Mouse (Mus musculus): ENCODE data around the gene Srarp.

The Srarp gene

DNA sequence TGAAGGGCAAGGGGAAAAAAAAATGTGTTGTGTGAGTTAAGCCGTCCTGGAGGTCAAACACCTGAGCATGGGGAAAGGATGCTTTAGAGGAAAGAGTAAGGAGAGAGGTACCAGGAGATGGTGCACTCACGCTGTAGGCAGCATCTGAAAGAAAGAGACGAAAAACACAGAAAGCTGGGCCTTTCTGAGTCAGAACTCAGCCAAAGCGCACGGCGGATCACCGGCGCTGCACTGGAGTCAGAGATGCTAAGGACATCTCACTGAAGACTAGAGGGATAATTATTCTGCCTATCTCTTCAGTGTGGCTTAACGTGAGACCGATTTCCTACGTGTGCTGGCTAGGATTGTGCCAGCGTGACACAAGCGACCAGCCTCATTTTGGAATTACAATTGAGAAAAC is 8.0 kb downstream of the Srarp start:
- in situ Hi-C loops (cut with MboI; ENCODE audit: unreplicated experiment in 2 of 2): loop anchor here (5.0 to 25.0 kb wide), 4 partner anchors 139 to 1984 kb away; partner anchors contain the start of genes Casp9 (in 1 of the 2), Dnajc16 (in 1 of the 2) and Pramef8 (in 1 of the 2)

DNA sequence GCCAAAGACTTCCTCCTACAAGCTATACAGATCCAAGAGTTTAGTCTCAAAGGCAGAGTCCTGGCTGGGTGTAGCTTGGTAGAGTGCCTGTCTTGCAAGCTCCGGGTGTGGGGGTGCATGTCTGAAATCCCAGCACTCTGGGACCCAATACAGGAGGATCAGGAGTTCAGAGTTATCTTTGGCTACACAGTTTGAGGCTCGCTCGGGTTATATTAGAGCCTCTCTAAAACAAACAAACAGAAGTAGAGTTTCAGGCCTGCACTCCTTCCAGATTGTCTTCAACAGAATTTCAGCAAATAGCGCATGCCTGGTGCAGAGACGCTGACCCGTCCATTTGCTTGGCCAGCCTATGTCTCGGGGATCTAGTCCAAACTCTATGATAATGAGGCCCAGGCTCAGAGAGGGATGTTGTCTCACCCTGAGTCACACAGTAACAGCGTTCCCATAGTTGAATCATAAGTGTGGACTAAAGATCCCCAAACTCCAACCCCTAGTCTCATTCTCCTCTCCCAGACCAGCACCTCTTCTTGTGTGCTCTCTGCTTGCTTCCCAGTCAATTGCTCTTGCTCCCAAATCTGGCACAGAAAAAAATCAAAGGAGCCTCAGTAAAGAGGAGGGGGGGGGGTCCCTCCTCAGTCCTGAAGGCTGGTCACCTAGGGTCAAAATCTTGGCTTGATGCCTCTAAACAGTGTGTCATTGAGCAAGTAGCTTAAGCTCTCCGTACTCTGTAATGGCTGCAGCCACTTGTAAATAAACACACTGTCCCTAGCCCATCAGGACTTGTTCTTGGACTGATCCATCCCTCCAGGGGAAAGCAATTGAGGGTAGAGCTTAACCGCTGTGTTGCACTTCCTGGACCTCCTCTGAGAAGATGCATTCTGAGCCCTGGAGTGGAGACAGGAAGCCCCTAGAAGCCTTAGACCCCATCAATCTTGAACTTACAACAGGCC is 8.8 kb downstream of the Srarp start:
- in situ Hi-C loops (cut with MboI; ENCODE audit: unreplicated experiment in 2 of 2): loop anchor here (5.0 to 25.0 kb wide), 4 partner anchors 140 to 1985 kb away; partner anchors contain the start of genes Casp9 (in 1 of the 2), Dnajc16 (in 1 of the 2) and Pramef8 (in 1 of the 2)

DNA sequence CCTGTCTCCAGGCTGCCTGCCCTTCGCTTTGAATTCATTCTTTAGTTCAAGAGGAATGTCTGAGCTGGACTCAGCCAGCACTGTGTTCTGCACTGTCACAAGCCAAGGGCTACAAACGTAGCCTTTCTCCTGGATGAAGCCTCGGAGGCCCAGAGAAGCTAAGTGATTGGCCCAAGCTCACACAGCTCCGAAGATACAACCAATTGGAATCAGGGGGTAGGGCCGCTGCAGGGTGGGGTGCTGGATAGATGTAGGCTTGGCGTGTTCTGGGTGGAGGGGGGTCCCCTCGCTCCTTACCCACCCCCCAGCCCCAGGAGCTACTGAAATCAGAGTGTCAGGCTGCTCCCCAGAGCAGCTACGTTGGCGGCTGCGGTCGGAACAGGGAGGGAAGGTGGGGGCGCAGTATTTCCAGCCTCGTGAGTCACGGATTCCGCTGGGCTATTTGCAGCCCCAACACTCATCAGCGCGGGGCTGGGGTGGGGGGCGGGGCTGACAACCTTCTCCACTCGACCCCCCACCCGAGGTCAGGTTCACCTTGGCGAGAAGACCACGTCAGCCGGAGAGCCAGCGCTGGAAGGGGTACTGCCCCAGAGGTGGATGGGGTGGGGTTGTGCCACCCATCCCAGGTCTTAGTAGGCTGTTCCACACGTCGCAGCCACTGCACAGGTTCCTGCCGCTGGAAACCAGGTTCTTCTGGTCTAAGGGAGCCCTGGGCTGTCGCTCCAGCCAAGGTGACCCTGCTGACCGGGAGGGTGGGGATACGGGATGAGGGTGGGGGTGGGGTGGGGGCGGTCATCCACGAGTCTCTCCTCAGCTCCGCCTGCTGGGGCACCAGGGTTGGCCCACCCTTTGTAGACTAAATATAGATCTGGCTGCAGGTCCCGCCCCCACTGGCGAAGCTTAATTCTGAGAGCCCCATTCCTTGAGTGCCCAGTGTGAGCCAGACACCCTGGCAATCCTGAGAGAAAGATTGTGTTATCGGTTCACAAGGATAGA is 10.1 kb downstream of the Srarp start:
- in situ Hi-C loops (cut with MboI; ENCODE audit: unreplicated experiment in 2 of 2): loop anchor here (5.0 to 25.0 kb wide), 4 partner anchors 142 to 1987 kb away; partner anchors contain the start of genes Casp9 (in 1 of the 2), Dnajc16 (in 1 of the 2) and Pramef8 (in 1 of the 2)

DNA sequence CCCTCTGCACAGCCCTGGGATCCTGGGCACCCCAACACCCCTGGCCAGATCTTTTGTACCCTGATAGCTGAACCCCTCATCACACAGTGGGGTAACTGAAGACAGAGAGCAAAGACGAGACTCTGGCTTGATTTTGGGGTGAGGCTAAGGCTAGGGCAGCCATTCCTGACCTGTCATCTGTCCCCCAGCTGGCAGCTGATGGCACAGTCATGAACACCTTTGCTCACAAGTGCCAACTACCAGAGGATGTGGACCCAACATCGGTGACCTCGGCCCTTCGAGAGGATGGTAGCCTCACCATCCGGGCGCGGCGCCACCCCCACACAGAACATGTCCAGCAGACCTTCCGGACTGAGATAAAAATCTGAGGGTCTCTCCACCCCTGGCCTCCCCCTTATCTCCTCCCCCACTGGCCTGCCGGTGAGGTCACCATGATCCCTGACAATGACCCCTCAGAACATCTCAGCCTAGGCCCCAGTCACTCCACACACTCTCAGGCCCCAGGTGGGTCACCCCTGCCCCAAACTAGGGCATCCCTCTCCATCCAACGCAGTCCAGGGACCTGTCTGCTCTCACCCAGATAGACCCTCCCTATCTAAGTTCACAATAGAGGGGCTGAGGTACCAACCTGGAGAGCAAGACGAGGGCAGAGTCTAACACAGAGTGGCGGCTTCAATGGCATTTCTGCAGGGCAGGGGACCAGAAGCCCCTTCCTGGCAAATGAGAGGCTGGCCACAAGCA is 12.0 kb downstream of the Srarp start:
- in situ Hi-C loops (cut with MboI; ENCODE audit: unreplicated experiment in 2 of 2): loop anchor here (25.0 kb wide), 2 partner anchors 413 to 538 kb away; partner anchors contain the start of genes Cela2a (in 1 of the 2) and Ctrc (in 1 of the 2)

DNA sequence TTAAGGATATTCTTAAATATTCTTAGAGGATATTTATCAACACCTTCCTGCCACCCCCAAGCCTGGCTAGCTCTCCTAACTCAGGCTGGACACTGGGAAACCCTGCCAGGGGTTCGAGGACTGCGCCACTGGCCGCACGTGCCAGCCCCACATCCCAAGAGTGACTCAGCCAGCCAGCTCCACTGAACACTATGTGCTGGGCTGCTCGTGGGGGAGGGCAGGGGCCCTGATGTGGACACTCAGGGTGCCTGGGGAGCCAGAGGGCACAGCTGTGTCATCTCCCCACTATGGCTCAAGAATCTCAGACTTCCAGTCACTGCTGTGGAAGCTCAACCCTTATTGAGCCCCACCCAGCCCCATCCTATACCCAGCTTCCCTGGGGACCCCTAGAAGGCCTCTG is 12.6 kb downstream of the Srarp start:
- in situ Hi-C loops (cut with MboI; ENCODE audit: unreplicated experiment in 2 of 2): loop anchor here (25.0 kb wide), 2 partner anchors 414 to 539 kb away; partner anchors contain the start of genes Cela2a (in 1 of the 2) and Ctrc (in 1 of the 2)

DNA sequence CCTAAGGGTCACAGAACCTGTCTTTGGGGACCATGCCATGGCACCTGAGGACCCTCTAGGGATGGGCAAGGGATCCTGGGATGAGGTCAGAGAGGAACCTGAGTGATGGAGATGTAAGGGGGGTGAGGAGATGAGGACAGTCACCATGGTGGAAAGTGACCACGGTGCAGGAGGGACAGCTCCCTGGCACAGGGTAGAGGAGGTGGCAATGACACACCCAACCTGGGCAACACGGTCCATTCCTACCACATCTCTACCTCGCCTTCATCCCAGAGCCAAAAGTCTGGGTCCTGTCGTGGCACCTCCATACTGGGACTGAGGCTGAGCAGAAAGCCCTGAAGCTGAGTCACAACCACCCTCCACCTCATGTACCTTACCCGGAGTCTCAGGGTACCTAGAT is 13.1 kb downstream of the Srarp start:
- in situ Hi-C loops (cut with MboI; ENCODE audit: unreplicated experiment in 2 of 2): loop anchor here (25.0 kb wide), 2 partner anchors 414 to 539 kb away; partner anchors contain the start of genes Cela2a (in 1 of the 2) and Ctrc (in 1 of the 2)

DNA sequence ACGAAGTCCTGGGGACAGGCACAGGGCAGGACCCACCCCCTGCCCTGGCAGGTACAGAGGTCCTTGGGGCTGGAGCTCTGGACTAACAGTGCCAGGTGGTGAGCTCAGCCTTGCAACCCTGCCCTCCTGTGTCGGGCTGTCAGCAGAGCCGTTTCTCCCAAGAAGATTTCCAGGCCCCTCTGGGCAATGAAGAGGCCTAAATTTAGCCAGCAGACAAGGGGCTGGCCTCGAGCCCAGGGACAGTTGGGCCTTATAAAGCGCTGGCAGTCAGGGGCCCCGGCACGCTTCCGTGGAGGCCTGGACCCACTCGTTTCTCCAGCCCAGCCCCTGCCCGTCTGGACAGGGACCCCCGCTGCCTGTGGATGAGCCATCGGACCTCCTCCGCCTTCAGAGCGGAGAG is 14.5 kb downstream of the Srarp start:
- in situ Hi-C loops (cut with MboI; ENCODE audit: unreplicated experiment in 2 of 2): loop anchor here (25.0 kb wide), 2 partner anchors 416 to 541 kb away; partner anchors contain the start of genes Cela2a (in 1 of the 2) and Ctrc (in 1 of the 2)

DNA sequence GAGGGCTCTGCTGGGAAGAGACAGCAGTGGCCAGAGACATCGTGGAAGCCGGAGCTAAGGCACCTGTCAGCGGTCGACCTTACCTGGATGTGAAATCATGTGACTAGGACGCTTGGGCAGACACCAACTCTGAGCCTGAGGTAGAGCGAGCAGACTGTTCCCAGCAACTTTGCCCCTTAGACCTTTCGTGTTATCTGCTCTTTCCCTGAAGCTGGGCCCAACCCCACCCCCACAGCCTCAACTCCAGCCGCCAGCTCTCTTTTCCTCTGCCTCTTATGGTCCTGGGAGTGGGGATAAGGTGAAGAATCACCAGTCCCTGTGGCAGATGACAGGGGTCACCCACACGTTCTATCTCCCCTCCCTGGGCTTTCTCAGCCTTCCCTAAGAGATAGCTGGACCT is 15.0 kb downstream of the Srarp start:
- in situ Hi-C loops (cut with MboI; ENCODE audit: unreplicated experiment in 2 of 2): loop anchor here (25.0 kb wide), 2 partner anchors 416 to 541 kb away; partner anchors contain the start of genes Cela2a (in 1 of the 2) and Ctrc (in 1 of the 2)

DNA sequence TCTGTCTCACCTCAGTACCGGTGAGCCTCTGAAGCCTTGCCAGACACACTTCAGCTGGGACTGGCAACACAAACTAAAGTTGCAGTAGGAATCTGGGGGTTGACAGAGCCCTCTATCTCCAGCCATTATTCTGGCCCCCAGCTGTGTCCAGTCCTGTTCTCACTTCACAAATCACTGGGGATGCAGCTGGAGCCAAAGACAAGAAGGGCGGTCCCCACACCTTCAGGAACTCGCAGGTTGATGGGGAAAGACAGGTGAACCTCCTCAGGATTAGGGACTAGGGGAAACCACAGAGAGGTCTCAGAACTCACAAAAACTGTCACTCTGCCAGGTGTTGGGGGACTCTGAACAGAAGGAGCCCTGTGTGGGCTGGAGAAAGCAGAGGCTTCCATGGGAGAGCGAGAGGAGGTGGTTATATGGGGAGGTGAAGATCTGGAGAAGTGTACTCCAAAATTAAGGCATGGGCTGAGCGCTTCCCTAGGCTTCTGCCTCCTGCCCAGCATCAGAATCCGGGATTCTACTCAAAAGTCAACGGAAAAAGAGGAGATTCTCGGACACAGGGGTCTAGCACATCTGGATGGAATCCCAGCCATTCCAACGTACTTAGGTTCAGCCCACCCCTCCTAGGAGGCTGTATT is 15.6 kb downstream of the Srarp start, which contains the start of gene Hspb7:
TSS of gene Hspb7 (plus strand) at position 588 of the 638 bp plus-strand sequence.
- in situ Hi-C loops (cut with MboI; ENCODE audit: unreplicated experiment in 2 of 2): loop anchor here (25.0 kb wide), 2 partner anchors 417 to 542 kb away; partner anchors contain the start of genes Cela2a (in 1 of the 2) and Ctrc (in 1 of the 2)

DNA sequence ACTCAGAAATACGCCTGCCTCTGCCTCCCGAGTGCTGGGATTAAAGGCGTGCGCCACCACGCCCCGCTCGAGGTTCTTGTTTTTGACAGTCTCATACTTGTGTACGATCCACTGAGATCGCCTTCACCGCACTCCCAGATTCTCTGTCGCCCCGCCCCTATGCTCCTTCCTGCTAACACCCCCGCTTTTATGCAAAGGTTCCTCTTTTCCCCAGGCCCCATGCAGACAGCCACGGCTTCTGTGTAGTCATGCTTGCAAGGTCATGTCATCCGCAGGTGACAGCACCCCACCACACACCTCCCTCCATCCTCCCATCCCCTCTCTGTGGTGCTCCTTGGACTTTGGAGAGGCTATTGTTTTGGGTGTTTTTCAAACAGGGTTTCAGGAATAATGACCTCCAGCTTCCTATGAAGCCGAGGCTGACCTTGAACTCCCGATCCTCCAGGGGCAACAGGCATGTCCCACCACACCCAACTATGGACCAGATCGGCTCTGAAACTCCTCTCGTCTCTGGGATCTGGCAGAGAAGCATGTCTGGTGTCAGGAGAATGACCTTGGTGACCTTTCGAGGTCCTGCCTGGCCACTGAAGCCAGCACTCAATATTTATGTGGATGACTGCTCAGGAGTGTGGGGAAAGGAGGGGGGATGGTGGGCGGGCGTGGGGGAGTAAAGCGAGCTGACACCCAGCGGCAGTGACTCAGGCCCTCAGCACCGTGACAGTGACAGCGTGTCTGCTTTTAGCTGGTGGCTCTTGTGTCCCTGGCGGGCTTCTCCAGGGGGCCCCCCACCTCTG is 16.3 kb downstream of the Srarp start:
- in situ Hi-C loops (cut with MboI; ENCODE audit: unreplicated experiment in 2 of 2): loop anchor here (25.0 kb wide), 2 partner anchors 418 to 543 kb away; partner anchors contain the start of genes Cela2a (in 1 of the 2) and Ctrc (in 1 of the 2)

DNA sequence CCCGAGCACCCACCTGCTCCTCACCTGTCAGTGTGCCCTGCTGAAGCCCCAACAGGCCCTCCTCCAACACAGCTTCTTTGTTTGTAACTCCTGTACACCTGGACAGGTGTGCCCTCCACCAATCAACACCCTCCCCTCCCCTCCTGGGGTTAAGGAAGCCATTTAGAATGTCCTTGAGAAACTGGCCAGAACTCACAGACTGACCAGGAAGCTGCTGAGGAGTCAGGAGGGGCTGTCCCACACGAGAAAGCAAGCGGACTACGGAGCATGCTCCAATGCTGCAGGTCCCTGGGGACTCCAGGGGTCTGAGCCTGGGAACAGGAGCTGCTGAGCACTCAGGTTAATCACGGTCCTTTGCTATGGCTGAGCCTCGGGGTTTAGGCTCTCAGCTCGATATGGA is 20.0 kb downstream of the Srarp start, which contains the start of gene Clcnkb:
TSS of gene Clcnkb (minus strand) at position 91 of the 400 bp plus-strand sequence.
- in situ Hi-C loops (cut with MboI; ENCODE audit: unreplicated experiment in 2 of 2): loop anchor here (25.0 kb wide), 2 partner anchors 421 to 546 kb away; partner anchors contain the start of genes Cela2a (in 1 of the 2) and Ctrc (in 1 of the 2)

DNA sequence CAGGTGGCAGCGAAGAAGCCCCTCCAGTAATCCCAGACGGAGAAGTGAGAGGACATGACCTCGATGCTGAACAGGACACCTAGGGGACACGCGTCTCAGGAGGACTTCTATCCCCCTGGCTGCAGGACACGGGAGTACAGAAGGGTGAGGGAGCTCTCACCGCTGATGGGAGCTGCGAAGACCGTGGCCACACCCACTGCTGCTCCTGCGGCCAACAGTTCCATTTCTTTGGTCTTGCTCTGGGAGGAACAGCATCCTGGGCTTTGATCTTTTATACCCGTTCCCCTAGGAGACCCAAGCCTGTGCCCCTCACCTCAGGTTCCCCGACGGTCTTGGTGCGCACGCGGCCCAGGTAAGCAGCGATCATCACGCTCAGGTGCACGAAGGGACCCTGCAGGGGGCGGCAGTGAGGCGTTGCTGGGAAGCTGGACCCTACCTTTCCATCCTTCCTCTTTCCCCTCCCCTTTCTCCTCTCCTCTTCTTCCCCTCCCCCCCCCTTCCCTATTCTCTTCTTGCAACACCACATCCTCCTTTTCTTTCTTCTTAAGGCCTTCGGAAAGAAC is 24.4 kb downstream of the Srarp start:
- in situ Hi-C loops (cut with MboI; ENCODE audit: unreplicated experiment in 2 of 2): loop anchor here (25.0 kb wide), 2 partner anchors 426 to 551 kb away; partner anchors contain the start of genes Cela2a (in 1 of the 2) and Ctrc (in 1 of the 2)

DNA sequence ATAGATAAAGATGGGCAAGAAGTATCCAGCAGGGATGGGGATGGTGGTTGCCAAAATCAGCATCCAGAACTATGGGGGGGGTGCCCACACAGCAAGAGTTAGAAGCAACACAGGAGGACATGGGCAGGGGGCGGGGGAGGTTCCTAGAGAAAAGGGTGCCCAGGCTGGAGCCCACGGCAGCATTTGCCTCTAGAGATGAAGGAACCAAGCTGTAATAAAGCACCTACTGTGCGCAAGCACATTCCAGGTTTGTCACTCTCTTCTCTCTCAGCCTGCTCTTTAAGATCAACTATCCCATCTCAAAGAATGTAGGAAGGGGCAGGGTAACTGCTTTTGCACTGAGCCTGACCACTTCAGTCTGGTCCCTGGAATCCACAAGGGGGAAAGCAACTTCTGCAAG is 27.3 kb downstream of the Srarp start:
- in situ Hi-C loops (cut with MboI; ENCODE audit: unreplicated experiment in 2 of 2): loop anchor here (10.0 to 25.0 kb wide), 4 partner anchors 166 to 554 kb away; partner anchors contain the start of genes Cela2a (in 1 of the 2) and Ctrc (in 1 of the 2)

DNA sequence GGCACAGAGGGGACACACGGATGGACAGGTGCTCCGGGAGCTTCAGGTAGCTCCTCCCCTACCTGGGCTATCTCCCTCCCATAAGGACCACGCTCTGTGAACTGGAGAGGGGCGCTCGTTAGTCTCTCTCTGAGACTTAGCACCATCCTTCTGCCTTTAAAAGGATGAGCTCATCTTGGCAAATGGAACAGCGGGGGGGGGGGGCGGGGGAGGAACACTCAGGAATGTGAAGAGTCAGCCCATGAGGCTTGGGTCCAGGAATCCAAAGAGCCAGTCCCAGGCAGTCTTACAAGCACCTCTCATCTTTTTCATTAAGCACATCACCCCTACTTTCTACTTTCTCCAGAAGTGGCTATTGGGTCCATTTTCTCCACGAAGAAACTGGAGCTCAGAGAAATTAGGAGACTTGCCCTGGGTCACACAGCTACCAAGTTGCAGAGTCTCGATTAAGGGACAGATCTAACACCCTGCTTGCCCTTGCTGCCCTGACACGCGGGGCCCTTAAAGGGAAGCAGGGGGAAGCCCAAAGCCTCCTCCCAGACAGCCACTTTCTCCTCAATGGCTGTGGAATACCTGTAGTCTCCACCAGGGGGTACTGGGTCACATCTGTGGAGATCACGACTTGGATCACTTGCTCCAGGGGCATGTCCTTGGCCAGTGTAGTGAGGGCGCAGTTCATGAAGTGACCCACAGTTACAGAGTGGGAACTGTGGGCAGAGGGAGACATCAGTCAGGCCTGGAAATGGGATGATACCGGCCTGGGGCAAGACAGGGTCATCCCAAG is 29.2 kb downstream of the Srarp start:
- in situ Hi-C loops (cut with MboI; ENCODE audit: unreplicated experiment in 2 of 2): loop anchor here (10.0 to 25.0 kb wide), 4 partner anchors 168 to 556 kb away; partner anchors contain the start of genes Cela2a (in 1 of the 2) and Ctrc (in 1 of the 2)

DNA sequence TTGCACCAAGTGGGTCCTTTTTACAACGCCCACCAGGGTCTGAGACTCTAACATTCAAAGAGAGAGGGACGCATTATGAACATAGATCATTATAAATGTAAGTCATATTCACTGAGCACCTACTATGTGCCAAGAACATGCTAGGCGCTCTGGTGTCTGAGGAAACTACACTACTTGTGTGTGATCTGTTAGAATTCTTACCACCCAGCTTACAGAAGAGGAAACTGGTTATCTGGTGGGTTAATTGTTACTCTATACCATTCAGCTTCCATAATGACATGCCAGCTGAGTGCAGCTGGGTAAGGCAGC is 30.6 kb downstream of the Srarp start:
- in situ Hi-C loops (cut with MboI; ENCODE audit: unreplicated experiment in 2 of 2): loop anchor here (10.0 to 25.0 kb wide), 4 partner anchors 170 to 557 kb away; partner anchors contain the start of genes Cela2a (in 1 of the 2) and Ctrc (in 1 of the 2)
